Mouse (Mus musculus) ES-Bruce4 (cell line): ENCODE data around the gene Morc1.

ENCODE experiments used
- CTCF ChIP-seq: IDR thresholded peaks from one replicate; pipeline ENCODE4 v1.8.1; 2011; ENCODE audit warnings: low read depth, low read length
- POLR2A ChIP-seq: IDR thresholded peaks from one replicate; pipeline ENCODE4 v1.8.1; 2011; ENCODE audit warnings: low read length; ENCODE audit not compliant: insufficient read depth

GRCm38 (mm10) chr16:48422501-48422900 lies 8.5 kb upstream of the Morc1 start:
- TF ChIP-seq CTCF (no peak), POLR2A (no peak)
